In genomic region chr6:122872800-122873199, GRCm38 (mm10) we compare ENCODE assay signal across 16 mouse cellular contexts. TPM values are rescaled to one million over a fixed set of nuclear protein-coding genes. Genes with fewer than 3 reads are reported as not detected.
DNase-seq lines count a peak whose midpoint lies in the region; ATAC-seq and TF ChIP-seq lines count a peak whose summit lies in the region.
"Had no signal": no experiment of that assay in that cellular context is flagged by ENCODE, and none has a peak within 500 bp of the region (broad histone marks: within the 10 kb centered on the region; RNA-seq: fewer than 3 reads in every experiment).

No protein-coding gene starts in this region.

- DNase-seq in embryonic facial prominence, embryonic 14.5 days (ENCODE audit: low spot score) = peak; percentile 11
- DNase-seq in embryonic facial prominence, embryonic 10.5 days (ENCODE audit: low spot score) = no peak
- peak; percentile 9 for DNase-seq in thymus, adult 2 months
- DNase-seq in thymus, postnatal 10 days (ENCODE audit: low spot score in 2 of 2) = no peak
- no peak for DNase-seq in urinary bladder, postnatal 36 days (ENCODE audit: low spot score in 2 of 2)
- no peak for DNase-seq in left cerebral cortex, postnatal 4 days
- DNase-seq: adrenal gland, postnatal 25 days; cerebellum, adult 18-20 months; forebrain, postnatal 0 days; heart, postnatal 4 days; liver, embryonic 13.5 days; thymus, adult 18-20 months had no signal

- no peaks in the 10 kb centered on the region for H3K27me3 ChIP-seq in embryonic facial prominence, embryonic 14.5 days (replicated peaks; ENCODE audit: control insufficient read depth, insufficient read depth, low read length)
- H3K27me3 ChIP-seq in embryonic facial prominence, embryonic 10.5 days (replicated peaks; ENCODE audit: low read depth, poor library complexity, severe bottlenecking) = peaks cover 3% of the 10 kb centered on the region; the same call in 1 of the 2 replicates
- H3K27me3 ChIP-seq in thymus, adult 2 months (ENCODE audit: control insufficient read depth, insufficient read depth, low read length) = no peaks in the 10 kb centered on the region
- no peaks in the 10 kb centered on the region for H3K27me3 ChIP-seq in heart, embryonic 11.5 days (ENCODE audit: control insufficient read depth, insufficient read depth, low read length)
- H3K27me3 ChIP-seq: kidney, embryonic 15.5 days; liver, embryonic 13.5 days had no signal

- no peaks in the 10 kb centered on the region for H3K9me3 ChIP-seq in embryonic facial prominence, embryonic 14.5 days (ENCODE audit: control insufficient read depth, low read length)
- H3K9me3 ChIP-seq in embryonic facial prominence, embryonic 10.5 days = no peaks in the 10 kb centered on the region
- H3K9me3 ChIP-seq in heart, embryonic 11.5 days (replicated peaks; ENCODE audit: control insufficient read depth, low read length) = no peaks in the 10 kb centered on the region
- H3K9me3 ChIP-seq: kidney, embryonic 15.5 days; liver, embryonic 13.5 days; midbrain, embryonic 12.5 days had no signal

- 0 out of 2 replicates have a peak, but pooled peaks cover 15% of the 10 kb centered on the region for H3K36me3 ChIP-seq in embryonic facial prominence, embryonic 14.5 days (ENCODE audit: control insufficient read depth, insufficient read depth, low read length)
- H3K36me3 ChIP-seq in embryonic facial prominence, embryonic 10.5 days (replicated peaks) = peaks cover 21% of the 10 kb centered on the region
- H3K36me3 ChIP-seq in thymus, adult 2 months (ENCODE audit: control insufficient read depth, insufficient read depth, low read length) = no peaks in the 10 kb centered on the region
- H3K36me3 ChIP-seq in heart, embryonic 11.5 days (ENCODE audit: control insufficient read depth, insufficient read depth, low read length) = no peaks in the 10 kb centered on the region

- 93% methylated on average over 5 of the region's 5 CpGs for WGBS in embryonic facial prominence, embryonic 14.5 days
- 96% methylated on average over 5 of the region's 5 CpGs for WGBS in embryonic facial prominence, embryonic 10.5 days
- 20% methylated on average over 5 of the region's 5 CpGs for WGBS in thymus, adult 2 months
- 90% methylated on average over 5 of the region's 5 CpGs for WGBS in heart, embryonic 11.5 days (ENCODE audit: insufficient replicate concordance)

- no peak for ATAC-seq in embryonic facial prominence, embryonic 14.5 days (ENCODE audit: low read depth)
- ATAC-seq in megakaryocyte, adult 5-6 weeks (ENCODE audit: poor library complexity, severe bottlenecking) = peak; percentile 73
- no peak for ATAC-seq in heart, embryonic 11.5 days (replicated peaks; ENCODE audit: insufficient number of reproducible peaks, low FRiP score, low TSS enrichment)
- ATAC-seq: forebrain, postnatal 0 days had no signal

- H3K4me1 ChIP-seq in embryonic facial prominence, embryonic 14.5 days (ENCODE audit: control insufficient read depth, insufficient read depth, low read length) = no peaks in the 10 kb centered on the region; the same call in 1 of the 2 replicates
- peaks cover 6% of the 10 kb centered on the region for H3K4me1 ChIP-seq in embryonic facial prominence, embryonic 10.5 days
- H3K4me1 ChIP-seq in thymus, adult 2 months (replicated peaks; ENCODE audit: control insufficient read depth, insufficient read depth, low read length) = no peaks in the 10 kb centered on the region
- H3K4me1 ChIP-seq in heart, embryonic 11.5 days (ENCODE audit: control insufficient read depth, insufficient read depth, low read length) = peaks cover 5% of the 10 kb centered on the region

- no peak overlapping the region for H3K4me3 ChIP-seq in embryonic facial prominence, embryonic 14.5 days (ENCODE audit: low read depth, low read length)
- no peak overlapping the region for H3K4me3 ChIP-seq in embryonic facial prominence, embryonic 10.5 days
- H3K4me3 ChIP-seq in thymus, adult 2 months (ENCODE audit: control insufficient read depth, insufficient read depth, low read length) = no peak overlapping the region
- no peak overlapping the region for H3K4me3 ChIP-seq in heart, embryonic 11.5 days (ENCODE audit: low read depth, low read length)
- H3K4me3 ChIP-seq: kidney, embryonic 15.5 days; liver, embryonic 13.5 days; midbrain, embryonic 12.5 days had no signal

- intact Hi-C loops in left cerebral cortex, postnatal 4 days (cut with DNase I) = loop anchor here (10.0 kb wide), 1 partner anchor 208 kb away; no protein-coding TSS in a partner anchor

- no peak overlapping the region for H3K27ac ChIP-seq in embryonic facial prominence, embryonic 14.5 days (replicated peaks; ENCODE audit: low read depth, low read length)
- no peak overlapping the region for H3K27ac ChIP-seq in embryonic facial prominence, embryonic 10.5 days (replicated peaks)
- no peak overlapping the region for H3K27ac ChIP-seq in thymus, adult 2 months (ENCODE audit: control insufficient read depth, insufficient read depth, low read length)
- H3K27ac ChIP-seq in heart, embryonic 11.5 days (ENCODE audit: low read depth, low read length) = no peak overlapping the region
- H3K27ac ChIP-seq: kidney, embryonic 15.5 days; liver, embryonic 13.5 days; midbrain, embryonic 12.5 days had no signal

- TF ChIP-seq POLR2A in thymus, adult 2 months (IDR thresholded peaks at IDR 0.05; ENCODE audit: control insufficient read depth, extremely low read depth, insufficient read depth, low read length, poor library complexity) = no peak

- TF ChIP-seq CTCF in thymus, adult 2 months (IDR thresholded peaks at IDR 0.05; ENCODE audit: borderline replicate concordance, control insufficient read depth, extremely low read depth, insufficient read depth, low read length, poor library complexity) = no peak

- no peak overlapping the region for H3K4me2 ChIP-seq in embryonic facial prominence, embryonic 14.5 days (ENCODE audit: low read depth, low read length)
- H3K4me2 ChIP-seq in heart, embryonic 11.5 days = no peak overlapping the region
- H3K4me2 ChIP-seq: kidney, embryonic 15.5 days; liver, embryonic 13.5 days; midbrain, embryonic 12.5 days had no signal

- H3K9ac ChIP-seq in embryonic facial prominence, embryonic 14.5 days (ENCODE audit: low read depth, low read length) = no peak overlapping the region
- no peak overlapping the region for H3K9ac ChIP-seq in heart, embryonic 11.5 days (ENCODE audit: low read depth, low read length)
- H3K9ac ChIP-seq: forebrain, postnatal 0 days; kidney, embryonic 15.5 days; liver, embryonic 13.5 days; midbrain, embryonic 12.5 days had no signal

RNA-seq across cellular contexts. Expression of gene Necap1, which starts 1.5 kb away (rescaled TPM):
- polyA plus RNA-seq in embryonic facial prominence, embryonic 14.5 days (2014; fragmentation: Nextera tagmentation; extraction: Ambion mirVana) = 58.8 and 60.4 TPM in 2 replicates
- polyA plus RNA-seq in embryonic facial prominence, embryonic 10.5 days (2016; fragmentation: Nextera tagmentation; extraction: Ambion mirVana) = 54.8 and 58.2 TPM in 2 replicates
- 14.3 and 19.5 TPM in 2 replicates for polyA plus RNA-seq in thymus, adult 2 months (2012; rRNA removed)
- 33.0 and 34.4 TPM in 2 replicates for total RNA-seq in megakaryocyte, adult 5-6 weeks (2015)
- total RNA-seq in megakaryocyte, adult 5-6 weeks (2017) = 24.9 and 25.9 TPM in 2 replicates
- 100 to 1,000 TPM; 107 to 123 TPM for total RNA-seq in left cerebral cortex, postnatal 4 days (2021)
- polyA plus RNA-seq in heart, embryonic 11.5 days (2014; fragmentation: Nextera tagmentation; extraction: Ambion mirVana) = 64.4 and 67.8 TPM in 2 replicates

RNA-seq across cellular contexts. Expression of gene C3ar1, which starts 16.8 kb away (rescaled TPM):
- 4.8 and 5.1 TPM in 2 replicates for polyA plus RNA-seq in embryonic facial prominence, embryonic 14.5 days (2014; fragmentation: Nextera tagmentation; extraction: Ambion mirVana)
- 1.1 and 1.5 TPM in 2 replicates for polyA plus RNA-seq in embryonic facial prominence, embryonic 10.5 days (2016; fragmentation: Nextera tagmentation; extraction: Ambion mirVana)
- polyA plus RNA-seq in thymus, adult 2 months (2012; rRNA removed) = 2.4 and 4.3 TPM in 2 replicates
- 4.4 and 5.3 TPM in 2 replicates for total RNA-seq in megakaryocyte, adult 5-6 weeks (2015)
- 4.7 and 5.0 TPM in 2 replicates for total RNA-seq in megakaryocyte, adult 5-6 weeks (2017)
- 1 to 10 TPM; 1.0 to 1.1 TPM for total RNA-seq in left cerebral cortex, postnatal 4 days (2021)
- 1.4 and 1.5 TPM in 2 replicates for polyA plus RNA-seq in heart, embryonic 11.5 days (2014; fragmentation: Nextera tagmentation; extraction: Ambion mirVana)

RNA-seq across cellular contexts. Expression of gene Clec4a1, which starts 48.8 kb away (rescaled TPM):
- polyA plus RNA-seq in embryonic facial prominence, embryonic 14.5 days (2014; fragmentation: Nextera tagmentation; extraction: Ambion mirVana) = 4.5 and 8.3 TPM in 2 replicates
- polyA plus RNA-seq in embryonic facial prominence, embryonic 10.5 days (2016; fragmentation: Nextera tagmentation; extraction: Ambion mirVana) = 0.65 and 1.0 TPM in 2 replicates
- polyA plus RNA-seq in thymus, adult 2 months (2012; rRNA removed) = 2.4 and 3.4 TPM in 2 replicates
- total RNA-seq in megakaryocyte, adult 5-6 weeks (2015) = 250 and 267 TPM in 2 replicates
- 93.7 and 94.5 TPM in 2 replicates for total RNA-seq in megakaryocyte, adult 5-6 weeks (2017)
- total RNA-seq in left cerebral cortex, postnatal 4 days (2021) = 1 to 10 TPM in 1 of 2 experiments, under 1 TPM in 1; 0.52 to 1.0 TPM
- polyA plus RNA-seq in heart, embryonic 11.5 days (2014; fragmentation: Nextera tagmentation; extraction: Ambion mirVana) = 0.14 and 0.43 TPM in 2 replicates

RNA-seq across cellular contexts. Expression of gene Foxj2, which starts 53.1 kb away (rescaled TPM):
- polyA plus RNA-seq in embryonic facial prominence, embryonic 14.5 days (2014; fragmentation: Nextera tagmentation; extraction: Ambion mirVana) = 9.0 and 9.7 TPM in 2 replicates
- 2.9 and 3.0 TPM in 2 replicates for polyA plus RNA-seq in embryonic facial prominence, embryonic 10.5 days (2016; fragmentation: Nextera tagmentation; extraction: Ambion mirVana)
- polyA plus RNA-seq in thymus, adult 2 months (2012; rRNA removed) = 20.2 and 22.5 TPM in 2 replicates
- 35.6 and 43.1 TPM in 2 replicates for total RNA-seq in megakaryocyte, adult 5-6 weeks (2015)
- total RNA-seq in megakaryocyte, adult 5-6 weeks (2017) = 10.2 and 16.1 TPM in 2 replicates
- 10 to 100 TPM; 29.4 to 32.7 TPM for total RNA-seq in left cerebral cortex, postnatal 4 days (2021)
- 4.9 and 5.9 TPM in 2 replicates for polyA plus RNA-seq in heart, embryonic 11.5 days (2014; fragmentation: Nextera tagmentation; extraction: Ambion mirVana)

Comparison
In these comparisons a context has a peak if more than half of its experiments do, and no peak if none do; other contexts are left out.
1. DNase-seq: peak in embryonic facial prominence, embryonic 14.5 days (single experiment) and thymus, adult 2 months (single experiment); none in embryonic facial prominence, embryonic 10.5 days (single experiment), thymus, postnatal 10 days (0 of 2), urinary bladder, postnatal 36 days (0 of 2) and left cerebral cortex, postnatal 4 days (single experiment).